Mouse (Mus musculus): ENCODE data around the gene Frs2.
"Not testable (repeated sequence)": the region's sequence is repeated elsewhere in the genome, so short reads cannot be mapped to it uniquely, and the experiment has no call there.

The Frs2 gene

GRCm38 (mm10) chr10:117043497-117044166, 104.7 kb downstream of the Frs2 start:
- not testable (repeated sequence) for DNase-seq (ENCODE audit: low spot score in 2 of 2)

DNA sequence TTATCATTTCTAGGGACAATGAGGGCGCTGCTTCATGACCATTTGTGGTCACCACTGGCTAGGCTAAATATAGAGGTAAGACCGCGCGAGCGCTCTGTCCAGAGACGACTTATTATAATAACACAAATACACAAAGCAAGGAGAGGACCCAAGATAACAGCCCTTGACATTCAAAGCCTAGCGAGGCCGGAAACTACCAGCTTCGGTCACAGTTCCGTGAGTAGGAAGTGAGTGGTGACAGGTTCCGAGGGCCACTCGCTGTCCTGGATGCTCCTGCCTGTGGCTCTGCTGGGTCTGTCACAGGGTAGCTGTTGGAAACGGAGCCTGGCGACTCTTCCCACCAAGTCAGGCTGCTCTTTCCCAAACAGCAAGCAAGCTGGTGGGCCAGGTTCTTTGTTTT, 106.0 kb downstream of the Frs2 start:
- DNase-seq (ENCODE audit: low spot score in 2 of 2): no peak

- no peak for DNase-seq (ENCODE audit: low spot score in 2 of 2)
These were observed 108.0 kb downstream of the Frs2 start for GRCm38 (mm10) chr10:117040355-117040754.

GRCm38 (mm10) chr10:117033785-117034184, 114.5 kb downstream of the Frs2 start:
- DNase-seq (ENCODE audit: low spot score in 2 of 2): peak; percentile 49 to 81

- DNase-seq (ENCODE audit: low spot score in 2 of 2): no peak
These were observed 117.2 kb downstream of the Frs2 start for GRCm38 (mm10) chr10:117031160-117031559.

DNA sequence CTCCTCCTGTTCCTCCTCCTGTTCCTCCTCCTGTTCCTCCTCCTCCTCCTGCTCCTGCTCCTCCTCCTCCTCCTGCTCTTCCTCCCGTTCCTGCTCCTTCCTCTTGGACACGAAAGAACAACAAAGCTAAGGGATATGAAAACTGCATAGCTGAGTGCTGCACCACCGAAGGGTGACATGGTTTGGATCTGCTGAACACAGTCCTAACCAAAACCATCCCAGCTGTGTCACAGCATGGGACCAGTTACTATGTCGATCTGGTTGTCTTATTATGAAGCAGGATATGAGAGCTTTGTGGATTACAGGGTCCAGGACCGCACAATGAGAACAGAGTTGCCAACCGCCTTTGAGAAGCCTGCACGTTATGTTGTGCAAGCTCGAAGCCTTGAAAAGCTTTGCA, 122.2 kb downstream of the Frs2 start:
- no peak for DNase-seq (ENCODE audit: low spot score in 2 of 2)

- DNase-seq (ENCODE audit: low spot score in 2 of 2): not testable (repeated sequence)
These were observed 122.6 kb downstream of the Frs2 start for GRCm38 (mm10) chr10:117025776-117026175.

- no peak for DNase-seq (ENCODE audit: low spot score in 2 of 2)
These were observed 124.6 kb downstream of the Frs2 start for GRCm38 (mm10) chr10:117023693-117024092.

DNA sequence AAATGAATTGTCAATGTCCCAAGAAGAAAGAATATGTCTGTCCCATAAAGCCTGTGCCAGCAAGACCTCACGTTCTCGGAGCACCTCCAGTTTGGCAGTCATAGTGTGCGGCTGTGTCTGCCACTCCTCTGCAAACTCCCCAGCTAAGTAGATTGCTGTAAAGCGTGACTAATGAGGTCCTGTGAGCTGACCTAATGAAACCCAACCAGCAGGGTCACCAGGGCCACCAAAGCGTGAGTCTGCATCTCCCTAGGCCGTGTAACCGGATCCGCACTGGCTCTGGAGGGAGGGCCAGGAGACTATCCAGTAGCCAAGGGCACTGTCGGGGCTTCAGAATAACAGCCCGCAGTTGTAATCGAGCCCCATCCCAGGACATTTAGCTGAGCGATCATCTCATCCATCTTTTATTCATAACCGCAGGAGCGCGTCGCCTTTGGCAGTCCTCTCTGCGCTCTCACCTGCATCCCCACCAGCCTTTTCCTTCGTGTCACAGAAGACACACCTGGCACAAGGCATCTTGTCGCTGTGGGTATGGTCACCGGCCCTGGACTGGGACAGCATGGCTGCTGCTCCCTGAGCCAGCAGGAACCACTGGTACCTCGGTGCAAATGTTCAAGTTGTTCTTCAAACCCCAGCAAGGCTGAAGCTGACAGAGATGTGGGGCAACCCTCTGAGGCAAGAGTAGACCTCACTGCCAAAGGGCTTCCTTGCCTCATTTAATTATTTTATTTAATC, 127.1 kb downstream of the Frs2 start:
- DNase-seq (ENCODE audit: low spot score in 2 of 2): no peak
